Mouse (Mus musculus): ENCODE measurements around the gene Ajm1.

GRCm38 (mm10) chr2:25571221-25571620 lies 10.3 kb downstream of the Ajm1 start:
- TF ChIP-seq POLR2A (IDR thresholded peaks at IDR 0.05; ENCODE audit: borderline replicate concordance, control insufficient read depth, low read depth, low read length) (no peak), CTCF (IDR thresholded peaks at IDR 0.05; ENCODE audit: control insufficient read depth, insufficient read depth, low read length) (no peak)

Measured in bone marrow, adult 2 months (tissue).